Mouse (Mus musculus) urinary bladder, postnatal 0 days (tissue): ENCODE data around the gene Nr1h4. TPM values are rescaled to one million over a fixed set of nuclear protein-coding genes. Genes with fewer than 3 reads are reported as not detected.

Experiments used
- polyA plus RNA-seq: library from polyadenylated mRNA; unstranded; fragments of >200 nt; fragmentation: Nextera tagmentation; extraction: Ambion mirVana; gene quantifications from 2 replicates; pipeline ENCODE4 v1.2.1, GENCODE M21; 2015

Nr1h4 gene
- 0.92 and 1.6 TPM in 2 replicates for polyA plus RNA-seq

DNA sequence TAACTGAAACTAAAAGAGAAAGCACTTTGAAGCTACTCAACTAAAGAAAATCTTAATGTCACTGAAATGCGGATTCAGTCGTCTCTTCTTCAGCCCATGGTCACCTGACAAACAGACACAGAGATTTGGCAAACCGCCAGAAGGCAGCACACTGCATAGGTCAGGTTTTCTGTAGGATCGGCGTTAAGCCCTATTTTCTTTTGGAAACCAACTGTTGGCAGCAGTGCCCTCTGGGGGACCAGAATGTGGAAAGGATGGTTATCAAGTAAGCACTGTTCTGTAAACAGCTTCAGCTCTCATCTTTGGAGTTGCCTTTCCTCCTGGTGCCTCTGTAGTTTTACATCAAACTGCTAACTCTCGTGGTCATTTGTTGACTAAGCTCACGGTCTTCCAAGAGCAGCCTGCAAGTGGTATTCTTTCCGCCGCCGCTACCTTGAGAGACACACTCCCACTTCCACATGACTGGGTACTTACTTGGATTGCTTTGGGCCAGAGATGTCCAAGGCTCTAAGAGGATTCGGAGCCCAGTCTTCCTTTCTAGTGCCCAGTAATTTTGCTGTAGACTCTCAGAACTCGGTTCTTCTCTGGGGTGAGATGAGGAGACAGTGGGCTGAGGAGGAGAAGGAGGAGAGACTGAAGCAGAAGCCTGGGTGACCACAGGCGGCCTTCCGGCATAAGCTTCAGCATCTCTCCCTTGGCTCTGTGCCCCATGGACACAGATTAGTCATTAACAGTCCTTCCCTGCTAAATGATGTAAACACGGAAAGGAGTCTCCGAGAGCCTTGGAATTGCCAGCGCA is at the start of gene Nr1h4:
Gene Nr1h4, minus strand, starts transcription at position 657 of the 799 bp plus-strand sequence.

DNA sequence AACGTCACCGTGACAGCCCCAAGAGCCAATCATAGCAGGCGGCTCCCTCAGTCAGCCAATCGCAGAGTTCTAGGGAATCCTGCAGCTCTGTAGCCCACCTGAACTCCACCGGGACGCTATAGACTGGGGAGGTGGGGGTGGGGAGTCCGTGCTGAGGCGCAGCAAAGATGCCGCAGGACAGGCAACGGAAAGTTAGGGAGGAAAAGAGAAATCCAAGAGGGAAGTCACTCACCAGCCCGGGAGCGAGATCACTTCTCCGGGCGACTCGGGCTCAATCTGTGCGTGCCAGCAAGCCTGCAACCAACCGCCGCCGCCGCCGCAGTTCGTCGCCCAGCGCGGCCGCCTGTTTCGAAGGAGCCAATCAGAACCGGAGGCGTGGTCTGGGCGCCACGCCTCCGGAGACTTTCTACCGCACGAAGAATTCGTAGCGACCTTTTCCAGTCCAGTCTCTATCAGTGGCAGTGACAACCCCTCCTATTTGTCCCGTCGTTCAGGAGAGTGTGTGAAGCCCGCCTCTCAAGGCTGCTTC is 89.7 kb downstream of the Nr1h4 start, which contains the start of gene Gas2l3:
Gene Gas2l3, minus strand, starts transcription at position 345 of the 529 bp plus-strand sequence.

Other genes starting within 250 kb of the Nr1h4 start
- gene Ano4, start 188.8 kb downstream of the Nr1h4 start, polyA plus RNA-seq, result 0.17 and 0.67 TPM in 2 replicates
- 6.0 and 9.1 TPM in 2 replicates for gene Gas2l3, start 89.6 kb downstream of the Nr1h4 start, polyA plus RNA-seq
- gene Slc17a8, start 87.7 kb upstream of the Nr1h4 start, polyA plus RNA-seq, result not detected in 2 replicates
- gene Scyl2, start 152.7 kb upstream of the Nr1h4 start, polyA plus RNA-seq, result 4.7 TPM in 2 replicates
- 16.8 and 18.7 TPM in 2 replicates for gene Actr6, start 198.7 kb upstream of the Nr1h4 start, polyA plus RNA-seq
- gene Uhrf1bp1l, start 211.4 kb upstream of the Nr1h4 start, polyA plus RNA-seq, result 22.0 and 23.3 TPM in 2 replicates